Comparison of ENCODE assay signal across 8 mouse cellular contexts in genomic region chr13:20489698-20490417, GRCm38 (mm10).
A peak's percentile ranks its signal among the peaks of the same experiment; 100 is the strongest.
DNase-seq lines count a peak whose midpoint lies in the region; ATAC-seq lines count a peak whose summit lies in the region.
"Had no signal": no experiment of that assay in that cellular context is flagged by ENCODE, and none has a peak within 500 bp of the region (broad histone marks: within the 10 kb centered on the region; RNA-seq: fewer than 3 reads in every experiment).

No protein-coding gene starts in this region.

- no peak overlapping the region for H3K4me3 ChIP-seq in kidney, embryonic 14.5 days (ENCODE audit: low read length)
- no peak overlapping the region for H3K4me3 ChIP-seq in forebrain, embryonic 13.5 days
- H3K4me3 ChIP-seq: heart, embryonic 13.5 days had no signal

- no peaks in the 10 kb centered on the region for H3K36me3 ChIP-seq in kidney, embryonic 14.5 days (ENCODE audit: control insufficient read depth, insufficient read depth, low read length)
- H3K36me3 ChIP-seq in forebrain, embryonic 13.5 days (ENCODE audit: poor library complexity, severe bottlenecking): no peaks in the 10 kb centered on the region
- H3K36me3 ChIP-seq in splenic B cell, adult 2 months (ENCODE audit: control insufficient read depth, insufficient read depth, low read length, poor library complexity, severe bottlenecking): 0 out of 2 replicates have a peak, but pooled peaks cover 3% of the 10 kb centered on the region
- H3K36me3 ChIP-seq: heart, embryonic 13.5 days had no signal

- H3K9me3 ChIP-seq in kidney, embryonic 14.5 days (ENCODE audit: control insufficient read depth, low read length): no peaks in the 10 kb centered on the region
- H3K9me3 ChIP-seq in forebrain, embryonic 13.5 days (replicated peaks): no peaks in the 10 kb centered on the region
- H3K9me3 ChIP-seq: heart, embryonic 13.5 days had no signal

- no peaks in the 10 kb centered on the region for H3K4me1 ChIP-seq in kidney, embryonic 14.5 days (ENCODE audit: control insufficient read depth, insufficient read depth, low read length)
- no peaks in the 10 kb centered on the region for H3K4me1 ChIP-seq in forebrain, embryonic 13.5 days

- no peak; the same call in 1 of the 2 replicates for ATAC-seq in kidney, embryonic 14.5 days (ENCODE audit: low FRiP score, low TSS enrichment)
- peak; percentile 87 for ATAC-seq in forebrain, embryonic 13.5 days

- peak; percentile 24 for DNase-seq in kidney, postnatal 14 days
- peak; percentile 35 for DNase-seq in Muller cell, postnatal 12 days (ENCODE audit: inconsistent ontology term)
- peak; percentile 41 for DNase-seq in lung, postnatal 10 days
- DNase-seq in splenic B cell, adult 2 months (ENCODE audit: low read depth, low spot score): peak; percentile 60
- no peak for DNase-seq in layer of hippocampus, adult 18-20 months (ENCODE audit: low spot score in 2 of 2)

- no peaks in the 10 kb centered on the region for H3K27me3 ChIP-seq in kidney, embryonic 14.5 days (ENCODE audit: control insufficient read depth, insufficient read depth, low read length)
- no peaks in the 10 kb centered on the region for H3K27me3 ChIP-seq in forebrain, embryonic 13.5 days
- H3K27me3 ChIP-seq in splenic B cell, adult 2 months (ENCODE audit: control insufficient read depth, insufficient read depth, low read length, poor library complexity, severe bottlenecking): no peaks in the 10 kb centered on the region
- H3K27me3 ChIP-seq: heart, embryonic 13.5 days had no signal

- H3K4me2 ChIP-seq in kidney, embryonic 14.5 days (replicated peaks; ENCODE audit: low read depth, low read length): no peak overlapping the region
- H3K4me2 ChIP-seq in forebrain, embryonic 13.5 days: no peak overlapping the region
- H3K4me2 ChIP-seq: heart, embryonic 13.5 days had no signal

- 84% methylated on average over 8 of the region's 8 CpGs for WGBS in kidney, embryonic 14.5 days
- WGBS in forebrain, embryonic 13.5 days: 69% methylated on average over 8 of the region's 8 CpGs

- no peak overlapping the region for H3K9ac ChIP-seq in kidney, embryonic 14.5 days (ENCODE audit: low read depth, low read length)
- no peak overlapping the region for H3K9ac ChIP-seq in forebrain, embryonic 13.5 days
- H3K9ac ChIP-seq: heart, embryonic 13.5 days had no signal

- H3K27ac ChIP-seq in kidney, embryonic 14.5 days (ENCODE audit: low read depth, low read length): no peak overlapping the region
- no peak overlapping the region for H3K27ac ChIP-seq in forebrain, embryonic 13.5 days
- H3K27ac ChIP-seq: heart, embryonic 13.5 days had no signal

Comparison
In these comparisons a context has a peak if more than half of its experiments do, and no peak if none do; other contexts are left out.
1. DNase-seq: peak in kidney, postnatal 14 days (single experiment), Muller cell, postnatal 12 days (single experiment), lung, postnatal 10 days (single experiment) and splenic B cell, adult 2 months (single experiment); none in layer of hippocampus, adult 18-20 months (0 of 2).